Mouse (Mus musculus): Measurements from ENCODE around the gene Dact3.
A peak's percentile ranks its signal among the peaks of the same experiment; 100 is the strongest.

GRCm38 (mm10) chr7:16932704-16933577 is 57.8 kb downstream of the Dact3 start:
- TF ChIP-seq POLR2A (IDR thresholded peaks at IDR 0.05; ENCODE audit: borderline replicate concordance, control insufficient read depth, low read depth, low read length) (no peak), CTCF (IDR thresholded peaks at IDR 0.05; ENCODE audit: control insufficient read depth, insufficient read depth, low read length) (peak; percentile 24; the same call in 1 of the 2 replicates)

Measured in bone marrow, adult 2 months (tissue).